Mouse (Mus musculus): ENCODE data around the gene 1700012B09Rik.

GRCm38 (mm10) chr9:14806786-14807185, 36.0 kb upstream of the 1700012B09Rik start:
- TF ChIP-seq CTCF (IDR thresholded peaks at IDR 0.05; ENCODE audit: low read depth): no peak
- TF ChIP-seq EP300 (IDR thresholded peaks at IDR 0.05; ENCODE audit: low read depth): no peak
